Mouse (Mus musculus) megakaryocyte, embryonic 14.5 days (primary cell): ENCODE results near the gene Il18.

Source experiments
- FLI1 ChIP-seq: IDR thresholded peaks from 2 replicates; pipeline ENCODE4 v1.6.1; 2012; ENCODE audit warnings: low read length, inconsistent platforms, mixed read lengths
- GATA1 ChIP-seq: IDR thresholded peaks from 3 replicates; pipeline ENCODE4 v1.6.1; 2012; ENCODE audit warnings: mixed read lengths, low read length, inconsistent platforms, borderline replicate concordance

- no peak for TF ChIP-seq GATA1
- no peak for TF ChIP-seq FLI1
Measured at GRCm38 (mm10) chr9:50524936-50525335, 29.7 kb upstream of the Il18 start.
